Comparison of ENCODE assay signal across 8 mouse cellular contexts in the genomic region with DNA sequence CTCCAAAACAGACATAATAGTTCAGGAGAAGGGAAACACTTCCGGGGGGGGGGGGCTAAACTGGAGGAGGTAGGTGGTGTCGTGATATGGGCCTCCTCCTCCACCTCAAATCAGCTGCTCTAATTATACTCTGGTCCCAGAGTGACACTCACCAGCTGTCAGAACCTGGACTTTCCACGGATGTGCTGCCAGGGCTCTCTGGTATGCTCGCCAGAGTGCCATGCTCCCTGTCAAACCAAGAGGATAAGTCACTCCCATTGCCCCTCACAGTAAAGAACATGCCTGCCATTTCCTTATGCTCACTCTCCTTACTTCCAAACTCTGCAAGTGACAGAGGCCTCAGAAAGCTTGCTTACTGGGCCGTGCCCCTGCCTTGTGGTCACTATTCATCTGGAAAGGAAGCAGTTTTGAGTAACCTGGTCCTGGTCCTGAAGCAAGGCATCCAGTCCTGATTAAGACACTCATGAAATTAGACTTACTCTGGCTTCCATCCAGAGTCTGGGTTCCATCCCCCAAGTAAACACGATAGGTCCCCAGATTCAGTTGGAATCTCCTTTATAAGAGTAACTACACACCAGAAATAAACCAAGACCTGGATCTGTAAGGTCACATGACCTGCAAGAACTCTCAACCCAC. TPM values are rescaled to one million over a fixed set of nuclear protein-coding genes. Genes with fewer than 3 reads are reported as not detected.
DNase-seq lines count a peak whose midpoint lies in the region; ATAC-seq lines count a peak whose summit lies in the region.

No protein-coding gene starts in this region.

- peaks cover 8% of the 10 kb centered on the region; the same call in 1 of the 2 replicates for H3K36me3 ChIP-seq in neural tube, embryonic 11.5 days (ENCODE audit: control insufficient read depth, insufficient read depth, low read length)
- peaks cover 28% of the 10 kb centered on the region for H3K36me3 ChIP-seq in forebrain, embryonic 15.5 days
- peaks cover 29% of the 10 kb centered on the region for H3K36me3 ChIP-seq in hindbrain, embryonic 14.5 days (replicated peaks; ENCODE audit: control insufficient read depth, insufficient read depth)

- H3K27me3 ChIP-seq in neural tube, embryonic 11.5 days (ENCODE audit: control insufficient read depth, insufficient read depth, low read length), result no peaks in the 10 kb centered on the region
- no peaks in the 10 kb centered on the region for H3K27me3 ChIP-seq in forebrain, embryonic 15.5 days
- no peaks in the 10 kb centered on the region for H3K27me3 ChIP-seq in hindbrain, embryonic 14.5 days (ENCODE audit: control insufficient read depth, insufficient read depth, low read length)

- peak overlapping the region; percentile 84 for H3K4me2 ChIP-seq in neural tube, embryonic 11.5 days (ENCODE audit: low read depth)
- peak overlapping the region; percentile 80 for H3K4me2 ChIP-seq in forebrain, embryonic 15.5 days (replicated peaks)
- H3K4me2 ChIP-seq in hindbrain, embryonic 14.5 days (replicated peaks), result peak overlapping the region; percentile 81

- peaks cover 4% of the 10 kb centered on the region for H3K4me1 ChIP-seq in neural tube, embryonic 11.5 days (ENCODE audit: control insufficient read depth, insufficient read depth, low read length)
- peaks cover 15% of the 10 kb centered on the region for H3K4me1 ChIP-seq in forebrain, embryonic 15.5 days
- peaks cover 13% of the 10 kb centered on the region for H3K4me1 ChIP-seq in hindbrain, embryonic 14.5 days (replicated peaks; ENCODE audit: control insufficient read depth, insufficient read depth, low read length)

- no peaks in the 10 kb centered on the region for H3K9me3 ChIP-seq in neural tube, embryonic 11.5 days (ENCODE audit: control insufficient read depth, low read length)
- no peaks in the 10 kb centered on the region for H3K9me3 ChIP-seq in forebrain, embryonic 15.5 days
- H3K9me3 ChIP-seq in hindbrain, embryonic 14.5 days (ENCODE audit: control insufficient read depth, low read length), result no peaks in the 10 kb centered on the region

- WGBS in neural tube, embryonic 11.5 days, result 40% methylated on average over 6 of the region's 6 CpGs
- WGBS in forebrain, embryonic 15.5 days, result 35% methylated on average over 6 of the region's 6 CpGs
- WGBS in hindbrain, embryonic 14.5 days, result 50% methylated on average over 6 of the region's 6 CpGs

- peak overlapping the region; percentile 65 for H3K9ac ChIP-seq in neural tube, embryonic 11.5 days (ENCODE audit: low read length)
- peak overlapping the region; percentile 81 for H3K9ac ChIP-seq in forebrain, embryonic 15.5 days (replicated peaks)
- peak overlapping the region; percentile 74 for H3K9ac ChIP-seq in hindbrain, embryonic 14.5 days

- DNase-seq in neural tube, embryonic 11.5 days (ENCODE audit: low spot score), result no peak
- no peak for DNase-seq in neural tube, embryonic 10.5 days (ENCODE audit: extremely low spot score, low spot score)
- no peak for DNase-seq in hindbrain, embryonic 14.5 days (ENCODE audit: low spot score)
- DNase-seq in lung, postnatal 36 days, result peak; percentile 7
- no peak for DNase-seq in thymus, postnatal 25 days
- DNase-seq in natural killer cell, adult 2 months (ENCODE audit: low spot score in 2 of 2), result no peak

- 0 out of 2 replicates have a peak, but pooled peaks have one; percentile 20 for ATAC-seq in neural tube, embryonic 11.5 days (ENCODE audit: insufficient read depth, low FRiP score, low TSS enrichment)
- peak; percentile 47 for ATAC-seq in forebrain, embryonic 15.5 days (replicated peaks)
- peak; percentile 12; the same call in 1 of the 2 replicates for ATAC-seq in hindbrain, embryonic 14.5 days (ENCODE audit: low FRiP score)
- no peak for ATAC-seq in CD4-positive, CD25-positive, alpha-beta regulatory T cell, adult 4 months

- no peak overlapping the region for H3K27ac ChIP-seq in neural tube, embryonic 11.5 days (ENCODE audit: low read depth, low read length)
- H3K27ac ChIP-seq in forebrain, embryonic 15.5 days (replicated peaks), result peak overlapping the region; percentile 77
- H3K27ac ChIP-seq in hindbrain, embryonic 14.5 days, result peak overlapping the region; percentile 71; the same call in 1 of the 2 replicates

- peak overlapping the region; percentile 53 for H3K4me3 ChIP-seq in neural tube, embryonic 11.5 days (ENCODE audit: low read depth, low read length)
- H3K4me3 ChIP-seq in forebrain, embryonic 15.5 days, result peak overlapping the region; percentile 81
- peak overlapping the region; percentile 64 for H3K4me3 ChIP-seq in hindbrain, embryonic 14.5 days (replicated peaks; ENCODE audit: low read length)

RNA-seq across cellular contexts. Expression of a gene that starts 0.4 kb away (rescaled TPM):
- 44.8 and 52.2 TPM in 2 replicates for polyA plus RNA-seq in neural tube, embryonic 11.5 days (2014; fragmentation: Nextera tagmentation; extraction: Ambion mirVana)
- 54.6 and 54.8 TPM in 2 replicates for polyA plus RNA-seq in forebrain, embryonic 15.5 days (2015; fragmentation: Nextera tagmentation; extraction: Ambion mirVana)
- polyA plus RNA-seq in hindbrain, embryonic 14.5 days (2014; fragmentation: Nextera tagmentation; extraction: Ambion mirVana), result 49.5 and 50.3 TPM in 2 replicates
- polyA plus RNA-seq in CD4-positive, CD25-positive, alpha-beta regulatory T cell, adult 4 months (2017; shearing (Covaris generic)), result 10 to 100 TPM; 64.4 to 66.7 TPM

RNA-seq across cellular contexts. Expression of a gene that starts 15.0 kb away (rescaled TPM):
- not detected in 2 replicates for polyA plus RNA-seq in neural tube, embryonic 11.5 days (2014; fragmentation: Nextera tagmentation; extraction: Ambion mirVana)
- not detected in 2 replicates for polyA plus RNA-seq in forebrain, embryonic 15.5 days (2015; fragmentation: Nextera tagmentation; extraction: Ambion mirVana)
- polyA plus RNA-seq in hindbrain, embryonic 14.5 days (2014; fragmentation: Nextera tagmentation; extraction: Ambion mirVana), result not detected in 2 replicates
- polyA plus RNA-seq in CD4-positive, CD25-positive, alpha-beta regulatory T cell, adult 4 months (2017; shearing (Covaris generic)), result not detected

RNA-seq across cellular contexts. Expression of a gene that starts 26.1 kb away (rescaled TPM):
- 1.3 and 1.7 TPM in 2 replicates for polyA plus RNA-seq in neural tube, embryonic 11.5 days (2014; fragmentation: Nextera tagmentation; extraction: Ambion mirVana)
- 1.2 and 1.8 TPM in 2 replicates for polyA plus RNA-seq in forebrain, embryonic 15.5 days (2015; fragmentation: Nextera tagmentation; extraction: Ambion mirVana)
- 0.74 and 1.7 TPM in 2 replicates for polyA plus RNA-seq in hindbrain, embryonic 14.5 days (2014; fragmentation: Nextera tagmentation; extraction: Ambion mirVana)
- 1 to 10 TPM; 1.2 to 1.5 TPM for polyA plus RNA-seq in CD4-positive, CD25-positive, alpha-beta regulatory T cell, adult 4 months (2017; shearing (Covaris generic))

RNA-seq across cellular contexts. Expression of a gene that starts 26.3 kb away (rescaled TPM):
- 75.1 and 89.0 TPM in 2 replicates for polyA plus RNA-seq in neural tube, embryonic 11.5 days (2014; fragmentation: Nextera tagmentation; extraction: Ambion mirVana)
- 69.5 and 75.4 TPM in 2 replicates for polyA plus RNA-seq in forebrain, embryonic 15.5 days (2015; fragmentation: Nextera tagmentation; extraction: Ambion mirVana)
- 49.7 and 53.0 TPM in 2 replicates for polyA plus RNA-seq in hindbrain, embryonic 14.5 days (2014; fragmentation: Nextera tagmentation; extraction: Ambion mirVana)
- 100 to 1,000 TPM in 1 of 2 experiments, 10 to 100 TPM in 1; 70.2 to 126 TPM for polyA plus RNA-seq in CD4-positive, CD25-positive, alpha-beta regulatory T cell, adult 4 months (2017; shearing (Covaris generic))

RNA-seq across cellular contexts. Expression of a gene that starts 37.1 kb away (rescaled TPM):
- 0.45 and 0.81 TPM in 2 replicates for polyA plus RNA-seq in neural tube, embryonic 11.5 days (2014; fragmentation: Nextera tagmentation; extraction: Ambion mirVana)
- not detected in 2 replicates for polyA plus RNA-seq in forebrain, embryonic 15.5 days (2015; fragmentation: Nextera tagmentation; extraction: Ambion mirVana)
- polyA plus RNA-seq in hindbrain, embryonic 14.5 days (2014; fragmentation: Nextera tagmentation; extraction: Ambion mirVana), result not detected in 2 replicates
- not detected for polyA plus RNA-seq in CD4-positive, CD25-positive, alpha-beta regulatory T cell, adult 4 months (2017; shearing (Covaris generic))
